Mouse (Mus musculus) liver, adult 10 weeks (tissue): ENCODE data around the gene Itga7. TPM values are rescaled to one million over a fixed set of nuclear protein-coding genes. Genes with fewer than 3 reads are reported as not detected.

ENCODE experiments used
- polyA plus RNA-seq: library from polyadenylated mRNA; stranded (reverse); fragments of 350-450 nt; fragmentation: Illumina TruSeq; extraction: RNeasy Lipid Tissue Mini Kit (QIAGEN cat#74804); gene quantifications from one replicate; pipeline ENCODE4 v1.2.3, GENCODE M21; 2014; ENCODE audit warnings: low read depth, low replicate concordance

Gene Itga7
- 0.69 TPM for polyA plus RNA-seq

GRCm38 (mm10) chr10:128933574-128933973 lies at the start of gene Itga7:
Itga7 (plus strand) TSS chr10:128933818.

GRCm38 (mm10) chr10:128891296-128892094 lies 42.1 kb upstream of the Itga7 start, which contains the start of gene Gdf11:
Gdf11 (minus strand) TSS chr10:128891718.

GRCm38 (mm10) chr10:128900698-128901097 lies 32.9 kb upstream of the Itga7 start, which contains the start of gene Cd63:
Cd63 (plus strand) TSS chr10:128900989.

GRCm38 (mm10) chr10:128922822-128923012 lies 10.9 kb upstream of the Itga7 start, which contains the start of gene Rdh5:
Rdh5 (minus strand) TSS chr10:128922888.

GRCm38 (mm10) chr10:128923935-128924334 lies 9.7 kb upstream of the Itga7 start, which contains the start of gene Bloc1s1:
Bloc1s1 (minus strand) TSS chr10:128924035.

GRCm38 (mm10) chr10:128960590-128961584 lies 27.3 kb downstream of the Itga7 start, which contains the start of gene Mettl7b:
Mettl7b (minus strand) TSS chr10:128960988.

GRCm38 (mm10) chr10:128989131-128989530 lies 55.5 kb downstream of the Itga7 start, which contains the start of gene Olfr9:
Olfr9 (plus strand) TSS chr10:128989431.

Other genes with a start within 250 kb of the Itga7 start
- gene Rab5b, start 237.6 kb upstream of the Itga7 start, polyA plus RNA-seq: 81.8 TPM
- not detected for gene Pmel, start 229.6 kb upstream of the Itga7 start, polyA plus RNA-seq
- gene Cdk2, start 228.8 kb upstream of the Itga7 start, polyA plus RNA-seq: 5.6 TPM
- gene Dgka, start 189.0 kb upstream of the Itga7 start, polyA plus RNA-seq: 5.1 TPM
- 2.5 TPM for gene Pym1, start 185.9 kb upstream of the Itga7 start, polyA plus RNA-seq
- 56.0 TPM for gene Mmp19, start 142.9 kb upstream of the Itga7 start, polyA plus RNA-seq
- gene Dnajc14, start 129.8 kb upstream of the Itga7 start, polyA plus RNA-seq: 19.5 TPM
- gene Tmem198b, start 129.4 kb upstream of the Itga7 start, polyA plus RNA-seq: 2.1 TPM
- 153 TPM for gene Sarnp, start 116.5 kb upstream of the Itga7 start, polyA plus RNA-seq
- gene Ormdl2, start 112.2 kb upstream of the Itga7 start, polyA plus RNA-seq: 126 TPM
- gene Gdf11, start 42.1 kb upstream of the Itga7 start, polyA plus RNA-seq: not detected
- 7.7 TPM for gene Cd63, start 32.8 kb upstream of the Itga7 start, polyA plus RNA-seq
- gene Rdh5, start 10.9 kb upstream of the Itga7 start, polyA plus RNA-seq: 7.7 TPM
- 15.0 TPM for gene Bloc1s1, start 9.8 kb upstream of the Itga7 start, polyA plus RNA-seq
- gene Mettl7b, start 27.2 kb downstream of the Itga7 start, polyA plus RNA-seq: 198 TPM
- gene Olfr9, start 55.6 kb downstream of the Itga7 start, polyA plus RNA-seq: not detected
- not detected for gene Olfr763, start 77.0 kb downstream of the Itga7 start, polyA plus RNA-seq
- gene Olfr764-ps1, start 106.1 kb downstream of the Itga7 start, polyA plus RNA-seq: not detected
- gene Olfr765, start 116.2 kb downstream of the Itga7 start, polyA plus RNA-seq: not detected
- not detected for gene Olfr766-ps1, start 135.2 kb downstream of the Itga7 start, polyA plus RNA-seq
- gene Olfr767, start 149.1 kb downstream of the Itga7 start, polyA plus RNA-seq: not detected
- not detected for gene Olfr768, start 165.6 kb downstream of the Itga7 start, polyA plus RNA-seq
- gene Olfr769, start 184.0 kb downstream of the Itga7 start, polyA plus RNA-seq: not detected
- not detected for gene Olfr770, start 205.2 kb downstream of the Itga7 start, polyA plus RNA-seq
- not detected for gene Olfr771, start 230.9 kb downstream of the Itga7 start, polyA plus RNA-seq
- gene Olfr772, start 244.1 kb downstream of the Itga7 start, polyA plus RNA-seq: not detected